Mouse (Mus musculus): ENCODE results near the gene Rnf227.

DNA sequence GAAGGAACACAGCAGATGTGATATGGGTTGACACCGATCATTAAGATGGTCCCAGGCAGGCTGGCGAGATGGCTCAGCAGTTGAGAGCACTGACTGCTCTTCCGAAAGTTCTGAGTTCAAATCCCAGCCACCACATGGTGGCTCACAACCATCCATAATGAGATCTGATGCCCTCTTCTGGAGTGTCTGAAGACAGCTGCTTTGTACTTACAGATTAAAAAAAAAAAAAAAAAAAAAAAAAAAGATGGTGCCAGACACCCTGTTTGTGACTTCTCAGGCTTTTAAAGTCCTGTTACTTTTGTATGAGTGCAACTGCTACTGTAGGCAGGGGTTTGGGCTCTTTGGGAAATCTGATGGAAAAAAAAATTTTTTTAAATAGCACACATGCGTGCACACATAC is 48.4 kb downstream of the Rnf227 start:
- TF ChIP-seq POLR2A (IDR thresholded peaks at IDR 0.05; ENCODE audit: insufficient read length, low read depth): no peak
- no peak for TF ChIP-seq MYOG (IDR thresholded peaks at IDR 0.05; ENCODE audit: control insufficient read depth in 1 of 3, insufficient read depth in 1 of 3, insufficient read length in 2 of 3, low read depth in 2 of 3)
- no peak for TF ChIP-seq REST (IDR thresholded peaks at IDR 0.05; ENCODE audit: insufficient read depth, insufficient read length)
- no peak for TF ChIP-seq MAX (IDR thresholded peaks at IDR 0.05; ENCODE audit: low read depth)
- TF ChIP-seq MYOD1 (IDR thresholded peaks at IDR 0.05; ENCODE audit: control insufficient read depth in 1 of 3, insufficient read length in 2 of 3, low read depth in 2 of 3): no peak
- TF ChIP-seq SRF (IDR thresholded peaks at IDR 0.05; ENCODE audit: control insufficient read depth, insufficient read length, low read depth): no peak
- TF ChIP-seq POLR2AphosphoS2 (IDR thresholded peaks at IDR 0.05; ENCODE audit: insufficient read length, low read depth): no peak
- TF ChIP-seq TCF12 (IDR thresholded peaks at IDR 0.05; ENCODE audit: insufficient read depth, poor library complexity, severe bottlenecking): no peak
- TF ChIP-seq E2F4 (IDR thresholded peaks at IDR 0.05; ENCODE audit: insufficient read depth): no peak
- TF ChIP-seq CEBPB (IDR thresholded peaks at IDR 0.05; ENCODE audit: insufficient read depth, poor library complexity, severe bottlenecking): no peak

All from myocyte (in vitro differentiated cells).